Mouse (Mus musculus) left cerebral cortex, adult 9 months (tissue): ENCODE measurements around the gene Snta1.

Experiments
- DNase-seq, 2 experiments: peaks; one replicate each; pipeline ENCODE4 v3.0.0; 2022; ENCODE audit warnings: low spot score in 2 of 2

The Snta1 gene

GRCm38 (mm10) chr2:154422181-154422580, 14.3 kb upstream of the Snta1 start:
- DNase-seq, result no peak

DNA sequence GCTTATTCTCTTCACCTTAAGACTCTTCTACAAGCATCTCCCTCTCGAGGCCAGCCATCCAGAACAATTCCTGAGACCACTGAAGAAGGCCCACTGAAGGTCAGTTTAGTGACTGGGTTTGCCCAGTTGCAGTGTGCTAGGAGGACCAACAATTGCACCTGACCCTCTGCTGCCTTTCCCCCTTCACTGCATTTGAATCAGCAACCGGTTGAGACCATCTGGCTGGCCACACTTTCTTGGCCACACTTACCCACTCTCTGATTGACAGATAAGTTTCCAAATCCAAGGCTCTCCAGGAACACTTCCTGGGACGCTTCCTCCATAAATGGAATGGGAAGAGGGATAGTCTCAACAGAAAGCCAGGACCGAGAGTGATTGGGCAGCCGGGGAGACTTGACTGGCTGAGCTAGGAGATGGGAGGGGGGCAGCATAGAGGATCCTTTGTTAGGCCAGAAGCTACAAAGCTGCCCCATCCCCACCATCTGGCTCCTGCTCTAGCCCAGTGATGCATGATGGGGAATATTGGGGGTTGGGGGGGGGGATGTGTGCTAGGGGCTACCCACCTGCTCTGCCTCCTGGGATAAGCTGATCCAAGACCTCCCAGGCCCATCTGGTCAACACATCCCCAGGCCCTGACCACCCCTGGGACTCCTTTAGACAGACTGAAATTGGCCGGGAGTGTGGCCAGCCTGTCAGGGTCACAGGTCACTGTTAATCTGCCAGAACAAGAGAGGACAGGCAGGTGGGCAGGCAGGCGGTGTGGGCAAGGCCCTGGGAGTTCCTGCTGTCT, 13.2 kb upstream of the Snta1 start:
- no peak for DNase-seq

DNA sequence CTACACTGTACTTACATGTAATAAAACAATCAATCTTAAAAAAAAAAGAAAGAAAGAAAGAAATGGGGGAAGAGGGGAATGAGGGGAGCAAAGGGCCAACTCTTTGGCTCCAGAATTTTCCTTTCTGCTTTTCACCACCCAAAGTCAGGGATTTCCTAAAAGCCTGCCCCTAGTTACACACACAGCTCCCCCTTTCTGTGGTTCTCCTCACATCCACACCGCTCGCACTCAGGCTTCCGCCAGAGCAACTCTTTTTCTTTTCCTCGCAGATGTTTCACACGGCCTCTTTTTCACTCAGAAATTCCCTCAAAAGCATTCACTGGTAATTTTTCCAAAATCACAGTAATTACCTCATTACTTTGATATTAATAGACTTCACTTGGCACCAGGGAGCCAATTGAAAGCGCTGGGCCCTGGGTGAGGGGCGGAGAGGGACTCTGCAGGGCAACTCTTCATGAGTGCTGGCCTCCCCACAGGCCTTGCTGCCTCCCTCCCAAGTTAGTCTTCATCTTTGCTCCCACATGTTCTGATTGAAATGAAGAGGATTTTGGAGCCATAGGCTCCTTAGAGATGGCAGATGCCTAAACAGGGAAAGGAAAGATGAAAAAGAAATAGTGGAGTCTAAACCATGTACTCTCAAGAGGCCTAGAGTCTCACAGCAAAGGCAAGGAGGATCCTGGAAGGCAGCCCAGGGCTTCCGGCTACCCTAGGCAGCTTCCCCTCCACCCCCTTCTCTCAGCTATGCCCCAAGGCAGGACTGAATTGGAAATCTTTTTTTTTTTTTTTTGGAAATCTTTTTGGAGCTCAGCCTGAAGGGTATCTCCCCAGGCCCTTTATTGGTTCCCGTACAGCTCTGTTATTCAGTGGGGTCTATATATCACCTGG, 12.0 kb upstream of the Snta1 start:
- DNase-seq, result no peak

GRCm38 (mm10) chr2:154418001-154418400, 10.1 kb upstream of the Snta1 start:
- no peak for DNase-seq

GRCm38 (mm10) chr2:154417107-154417506, 9.2 kb upstream of the Snta1 start:
- DNase-seq, result peak in 1 of 2 experiments; percentile 74

DNA sequence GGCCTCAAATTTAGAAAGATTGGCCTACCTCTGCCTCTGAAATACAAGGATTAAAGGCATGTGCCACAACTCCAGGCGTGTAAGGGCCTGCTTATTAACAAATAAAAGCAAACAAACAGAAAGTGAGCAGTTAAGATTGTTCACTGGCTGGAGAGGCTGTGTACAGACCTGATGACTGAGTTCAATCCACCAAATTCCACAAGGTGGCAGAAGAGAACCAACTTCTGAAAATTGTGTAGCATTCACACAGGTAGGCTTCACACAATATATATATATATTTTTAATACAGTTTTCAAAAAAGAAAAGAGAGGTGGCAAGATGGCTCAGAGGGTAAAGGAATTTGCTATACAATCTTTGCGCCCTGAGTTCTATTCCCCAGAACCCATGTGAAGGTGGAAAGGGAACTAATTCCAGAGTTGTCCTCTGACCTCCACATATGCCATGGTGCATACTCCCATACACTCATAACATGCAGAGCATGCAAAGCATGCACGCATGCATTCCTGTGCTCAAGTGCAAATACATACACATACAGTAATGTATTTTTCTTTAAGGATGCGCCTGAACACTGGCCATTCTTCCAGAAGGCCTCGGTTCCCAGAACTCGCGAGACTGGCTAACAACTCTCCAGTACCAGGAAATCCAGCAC, 4.2 kb upstream of the Snta1 start:
- DNase-seq, result peak in 1 of 2 experiments; percentile 69

GRCm38 (mm10) chr2:154410355-154410754, 2.5 kb upstream of the Snta1 start:
- peak in 1 of 2 experiments; percentile 82 for DNase-seq

- no peak for DNase-seq
These were observed 746 bp downstream of the Snta1 start for GRCm38 (mm10) chr2:154407063-154407642.

DNA sequence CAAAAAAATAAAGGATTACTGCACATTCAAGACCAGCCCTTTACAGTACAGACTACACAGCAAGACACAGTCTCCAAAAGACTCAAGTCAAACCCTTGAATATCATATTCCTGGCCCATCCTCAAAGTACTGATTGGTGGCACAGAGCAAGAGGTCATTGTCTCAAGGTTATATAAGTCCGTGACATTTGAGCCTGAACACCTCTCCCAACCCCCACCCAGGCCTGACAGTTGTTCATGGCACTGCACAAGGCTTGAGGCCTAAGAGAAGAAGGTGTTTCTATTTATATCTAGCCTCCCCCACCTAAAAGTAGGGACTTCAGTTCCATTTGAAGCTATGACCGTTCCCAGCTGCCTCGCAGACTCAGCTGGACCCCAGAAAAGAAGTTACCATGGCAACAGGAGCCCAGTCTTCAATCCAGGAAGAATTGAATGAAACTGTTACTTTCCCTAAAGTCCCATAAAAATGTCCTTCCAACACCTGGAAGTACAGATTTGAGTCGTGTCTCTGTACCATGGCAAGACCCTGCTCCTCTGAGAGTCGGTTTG, 2.4 kb downstream of the Snta1 start:
- DNase-seq, result no peak

GRCm38 (mm10) chr2:154402811-154403210, 5.1 kb downstream of the Snta1 start:
- DNase-seq, result no peak

DNA sequence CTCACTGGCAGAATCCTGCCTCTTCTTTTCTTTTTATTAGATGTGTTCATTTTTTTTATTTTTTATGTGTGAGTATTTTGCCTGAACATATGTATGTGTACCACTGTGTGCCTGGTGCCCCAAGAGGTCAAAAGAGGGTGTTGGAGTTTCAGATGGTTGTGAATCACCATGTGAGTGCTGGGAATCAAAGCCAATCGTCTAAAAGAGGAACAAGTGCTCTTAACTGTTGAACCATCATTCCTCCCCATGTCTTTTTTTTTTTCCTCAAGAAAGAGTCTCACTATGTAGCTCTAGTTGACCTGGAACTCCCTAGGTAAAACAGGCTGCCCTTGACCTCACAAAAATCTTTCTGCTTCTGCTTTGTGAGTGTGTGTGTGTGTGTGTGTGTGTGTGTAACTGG, 5.9 kb downstream of the Snta1 start:
- no peak for DNase-seq

GRCm38 (mm10) chr2:154399325-154399724, 8.6 kb downstream of the Snta1 start:
- DNase-seq, result peak in 1 of 2 experiments; percentile 47

- no peak for DNase-seq
These were observed 9.6 kb downstream of the Snta1 start for GRCm38 (mm10) chr2:154398267-154398666.

GRCm38 (mm10) chr2:154396529-154396928, 11.4 kb downstream of the Snta1 start:
- DNase-seq, result no peak

DNA sequence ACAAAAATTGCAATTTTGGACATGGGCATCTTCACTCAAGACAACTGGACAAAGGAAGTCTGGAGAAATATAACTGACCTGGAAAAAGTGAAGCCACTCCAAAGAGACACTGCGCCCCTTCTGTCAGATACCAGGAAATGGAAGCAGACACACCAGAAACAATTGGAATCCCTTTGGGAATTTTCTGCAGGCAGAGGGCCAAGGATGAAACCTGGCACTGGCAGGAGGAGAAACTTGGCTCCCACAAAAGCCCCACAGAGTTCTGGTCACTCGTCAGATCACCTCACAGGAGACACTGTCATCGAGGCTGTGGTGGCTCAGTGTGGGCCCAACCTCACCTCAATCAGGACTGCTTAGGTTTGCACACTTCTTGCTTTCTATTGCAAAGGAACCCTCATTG, 13.3 kb downstream of the Snta1 start:
- DNase-seq, result no peak

DNA sequence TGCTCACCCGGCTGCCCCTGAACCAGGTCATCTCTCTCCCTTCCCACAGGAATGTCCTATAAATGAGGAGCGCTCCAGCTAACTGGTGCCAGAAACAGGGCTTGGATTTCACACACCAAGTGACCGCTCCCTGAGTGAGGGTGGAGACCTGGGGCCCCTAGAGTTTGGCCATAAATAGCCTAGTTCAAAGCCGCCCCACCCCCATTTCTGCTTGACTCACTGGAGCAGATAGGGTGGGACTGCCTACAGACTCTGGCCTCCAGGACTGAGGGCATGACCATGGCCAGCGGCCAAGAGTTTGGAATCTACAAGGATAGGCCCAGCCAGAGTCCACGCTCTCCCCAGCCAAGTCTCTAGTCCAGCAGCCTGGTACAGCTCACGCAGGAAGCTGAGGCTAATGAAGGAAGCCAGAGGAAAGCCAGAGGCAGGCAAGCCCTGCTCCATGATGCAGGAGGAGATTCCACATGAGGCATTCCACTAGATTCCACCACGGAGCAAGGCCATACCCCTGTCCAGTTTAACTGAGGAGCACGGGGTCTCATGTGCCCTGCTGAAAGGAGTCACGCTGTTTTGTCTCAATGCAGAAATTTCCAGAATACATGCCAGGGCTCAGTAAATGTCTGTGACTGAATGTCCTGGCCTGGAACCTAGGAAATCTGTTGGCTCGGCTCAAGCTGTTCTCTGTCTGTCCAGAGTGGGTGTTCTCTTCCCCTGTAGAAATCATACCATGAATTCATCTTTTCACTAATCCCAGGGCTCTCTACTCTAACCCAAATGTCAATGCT, 17.5 kb downstream of the Snta1 start:
- no peak for DNase-seq

DNA sequence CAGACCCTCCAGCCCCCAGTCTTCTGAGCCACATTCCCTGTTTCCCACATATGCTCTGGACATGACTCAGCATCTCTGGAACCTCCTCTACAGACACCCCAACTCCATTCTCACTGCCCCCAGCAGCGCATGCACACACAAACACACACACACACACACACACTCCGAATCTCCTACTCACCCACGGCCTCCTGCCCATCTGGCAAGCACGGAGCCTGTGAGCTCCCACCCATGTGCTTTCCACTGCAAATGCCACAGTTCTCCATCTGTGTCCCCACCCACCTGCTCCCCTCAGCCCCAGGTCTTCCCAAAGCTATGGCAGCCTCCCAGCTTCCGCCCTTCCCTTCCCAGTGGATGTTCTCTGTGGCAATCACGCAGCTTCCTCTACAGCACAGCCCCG, 28.8 kb downstream of the Snta1 start:
- peak; percentile 87 to 93 for DNase-seq

- DNase-seq, result peak in 1 of 2 experiments; percentile 34
These were observed 32.9 kb downstream of the Snta1 start for GRCm38 (mm10) chr2:154374807-154375601.

DNA sequence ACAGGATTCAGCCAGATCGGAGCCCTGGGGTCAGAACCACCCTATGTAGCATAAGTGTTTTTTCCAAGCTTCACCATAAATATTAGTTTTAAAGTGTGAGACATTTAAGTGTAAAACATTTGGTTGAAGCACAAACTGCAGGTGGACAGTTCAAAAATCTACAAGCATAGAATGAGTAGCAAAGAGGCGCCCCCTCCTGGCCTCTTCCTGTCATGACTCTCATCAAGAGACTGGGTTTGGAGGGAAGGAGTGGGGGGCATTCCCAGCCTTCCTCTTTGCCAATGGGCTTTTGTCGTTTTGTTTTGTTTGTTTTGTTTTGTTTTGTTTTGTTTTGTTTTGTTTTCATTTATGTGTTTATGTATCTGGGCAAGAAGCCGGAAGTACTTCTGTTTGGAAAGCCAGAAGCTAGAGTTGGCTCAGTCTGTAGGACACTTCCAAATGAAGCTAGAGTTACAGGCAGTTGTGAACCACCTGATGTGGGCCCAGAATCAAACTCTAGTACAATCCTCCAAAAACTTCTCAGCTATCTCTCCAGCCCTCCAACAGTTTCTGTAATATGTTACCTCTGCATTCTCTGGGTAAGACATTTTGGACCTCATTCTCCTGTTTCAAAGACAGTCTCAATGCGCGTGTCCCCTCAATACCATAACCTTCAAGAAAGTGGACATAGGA, 33.8 kb downstream of the Snta1 start:
- peak in 1 of 2 experiments; percentile 78 for DNase-seq
